Mouse (Mus musculus): ENCODE measurements around the gene Rnf103.
A peak's percentile ranks its signal among the peaks of the same experiment; 100 is the strongest.

The Rnf103 gene

GRCm38 (mm10) chr6:71492136-71492535 lies 1.6 kb upstream of the Rnf103 start:
- DNase-seq (ENCODE audit: low read depth, low spot score) = no peak

GRCm38 (mm10) chr6:71492756-71493674 lies 679 bp upstream of the Rnf103 start:
- no peak for DNase-seq (ENCODE audit: low read depth, low spot score)

- DNase-seq (ENCODE audit: low read depth, low spot score) = no peak
These were observed 787 bp downstream of the Rnf103 start for GRCm38 (mm10) chr6:71494341-71495020.

GRCm38 (mm10) chr6:71500575-71500974 lies 6.9 kb downstream of the Rnf103 start:
- no peak for DNase-seq (ENCODE audit: low read depth, low spot score)

GRCm38 (mm10) chr6:71503001-71503400 lies 9.3 kb downstream of the Rnf103 start:
- DNase-seq (ENCODE audit: low read depth, low spot score) = no peak

- no peak for DNase-seq (ENCODE audit: low read depth, low spot score)
These were observed 10.0 kb downstream of the Rnf103 start for GRCm38 (mm10) chr6:71503670-71504069.

GRCm38 (mm10) chr6:71504091-71504490 lies 10.4 kb downstream of the Rnf103 start:
- DNase-seq (ENCODE audit: low read depth, low spot score) = no peak

- DNase-seq (ENCODE audit: low read depth, low spot score) = no peak
These were observed 12.0 kb downstream of the Rnf103 start for GRCm38 (mm10) chr6:71505671-71506070.

- no peak for DNase-seq (ENCODE audit: low read depth, low spot score)
These were observed 25.8 kb downstream of the Rnf103 start for GRCm38 (mm10) chr6:71519476-71519875.

- peak; percentile 24 for DNase-seq (ENCODE audit: low read depth, low spot score)
These were observed 31.9 kb downstream of the Rnf103 start for GRCm38 (mm10) chr6:71525556-71525955.

- no peak for DNase-seq (ENCODE audit: low read depth, low spot score)
These were observed 33.4 kb downstream of the Rnf103 start for GRCm38 (mm10) chr6:71527056-71527455.

- no peak for DNase-seq (ENCODE audit: low read depth, low spot score)
These were observed 34.1 kb downstream of the Rnf103 start for GRCm38 (mm10) chr6:71527826-71528225.

GRCm38 (mm10) chr6:71530176-71530575 lies 36.5 kb downstream of the Rnf103 start:
- no peak for DNase-seq (ENCODE audit: low read depth, low spot score)

- DNase-seq (ENCODE audit: low read depth, low spot score) = no peak
These were observed 43.6 kb downstream of the Rnf103 start for GRCm38 (mm10) chr6:71537286-71537685.

GRCm38 (mm10) chr6:71543686-71544499 lies 50.2 kb downstream of the Rnf103 start, which contains the start of gene Chmp3:
TSS of gene Chmp3 (plus strand) at chr6:71543797.
- DNase-seq (ENCODE audit: low read depth, low spot score) = peak; percentile 86

GRCm38 (mm10) chr6:71555507-71555951 lies 61.8 kb downstream of the Rnf103 start:
- no peak for DNase-seq (ENCODE audit: low read depth, low spot score)

- DNase-seq (ENCODE audit: low read depth, low spot score) = no peak
These were observed 63.1 kb downstream of the Rnf103 start for GRCm38 (mm10) chr6:71556826-71557225.
